Mouse (Mus musculus) ES-E14 (cell line): ENCODE measurements at regions not wholly inside any gene's neighbourhood (a gene's known extent, or its start where the extent isn't known, plus 50 kb on each side); places are given as distances from the start of the nearest gene placed in this dataset.

ENCODE experiments used
- DNase-seq: peaks from one replicate; pipeline ENCODE4 v3.0.0-alpha.2; 2013; ENCODE audit warnings: low read depth, low spot score
- H3K27ac ChIP-seq: 2 replicates; pipeline ENCODE4 v1.5.1; 2012; ENCODE audit warnings: low read depth, mild to moderate bottlenecking, low read length, moderate library complexity, mixed read lengths; ENCODE audit not compliant: poor library complexity, insufficient read depth, severe bottlenecking
- H3K36me3 ChIP-seq: 2 replicates; pipeline ENCODE4 v1.6.1; 2012; ENCODE audit warnings: mild to moderate bottlenecking, low read length, moderate library complexity, mixed read lengths; ENCODE audit not compliant: control insufficient read depth, poor library complexity, insufficient read depth, severe bottlenecking
- H3K4me1 ChIP-seq, 2 experiments: fragments of 150-350 bp in 1 of 2; sonication (generic) in 1 of 2; 2 replicates each; pipeline ENCODE4 v1.6.1; 2012; ENCODE audit warnings: low read length in 2 of 2, mild to moderate bottlenecking in 1 of 2, mixed read lengths in 1 of 2; ENCODE audit not compliant: control insufficient read depth in 2 of 2, insufficient read depth in 2 of 2, poor library complexity in 1 of 2
- H3K4me3 ChIP-seq, 2 experiments: fragments of 150-350 bp in 1 of 2; sonication (generic) in 1 of 2; 2 replicates each; pipeline ENCODE4 v1.5.1; 2012; ENCODE audit warnings: low read length in 2 of 2, low read depth in 1 of 2, mild to moderate bottlenecking in 1 of 2, mixed read lengths in 1 of 2; ENCODE audit not compliant: insufficient read depth in 1 of 2, poor library complexity in 1 of 2, severe bottlenecking in 1 of 2
- H3K9ac ChIP-seq: 2 replicates; pipeline ENCODE4 v1.6.1; 2012; ENCODE audit warnings: low read depth, mild to moderate bottlenecking, low read length, mixed read lengths; ENCODE audit not compliant: poor library complexity, insufficient read depth, severe bottlenecking
- H3K9me3 ChIP-seq: fragments of 150-350 bp; sonication (generic); 2 replicates; pipeline ENCODE4 v1.6.1; 2012; ENCODE audit warnings: low read depth, mild to moderate bottlenecking, low read length; ENCODE audit not compliant: control insufficient read depth, insufficient read depth
- CHD2 ChIP-seq: IDR thresholded peaks from 2 replicates; pipeline ENCODE4 v1.6.1; 2014; ENCODE audit warnings: mild to moderate bottlenecking, low read depth, low read length, inconsistent platforms
- HCFC1 ChIP-seq: IDR thresholded peaks from 2 replicates; pipeline ENCODE4 v1.6.1; 2012; ENCODE audit warnings: low read length, inconsistent platforms, borderline replicate concordance; ENCODE audit not compliant: insufficient read depth
- MAFK ChIP-seq: IDR thresholded peaks from 2 replicates; pipeline ENCODE4 v1.6.1; 2014; ENCODE audit warnings: mild to moderate bottlenecking, low read depth, low read length, inconsistent platforms; ENCODE audit not compliant: insufficient read depth
- ZC3H11A ChIP-seq: IDR thresholded peaks from 2 replicates; pipeline ENCODE4 v1.6.1; 2012; ENCODE audit warnings: low read depth, mild to moderate bottlenecking, inconsistent platforms, low read length, borderline replicate concordance
- ZNF384 ChIP-seq: IDR thresholded peaks from 2 replicates; pipeline ENCODE4 v1.6.1; 2012; ENCODE audit warnings: low read depth, low read length, inconsistent platforms
- in situ Hi-C, 2 experiments: fragments of 600-800 bp; cut with MboI; formaldehyde crosslinking; loops; one replicate each; pipeline ENCODE4 v1.15.1; 2025; ENCODE audit warnings: low sequenced_read_pairs in 2 of 2, inconsistent platforms in 1 of 2; ENCODE audit not compliant: unreplicated experiment in 2 of 2

DNA sequence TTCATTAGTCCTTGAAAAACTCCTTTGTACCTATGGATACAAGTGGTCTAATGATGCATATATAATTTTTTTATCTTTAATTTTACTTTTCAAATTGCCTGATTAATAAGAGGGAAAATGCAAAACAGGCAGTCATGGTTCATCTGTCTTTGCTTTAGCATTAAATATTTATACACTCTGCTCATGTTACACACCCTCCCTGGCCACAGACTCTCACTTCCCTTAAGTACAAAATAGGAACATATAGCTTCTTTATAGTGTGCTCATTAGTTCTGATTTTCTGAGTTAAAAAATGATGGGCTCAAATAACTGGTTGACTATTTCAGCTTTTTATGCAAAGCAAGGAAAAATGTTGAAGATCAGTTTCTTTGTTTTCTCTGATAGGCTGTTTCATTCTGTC lies 195.2 kb upstream of the Mki67 start:
- DNase-seq: no peak

DNA sequence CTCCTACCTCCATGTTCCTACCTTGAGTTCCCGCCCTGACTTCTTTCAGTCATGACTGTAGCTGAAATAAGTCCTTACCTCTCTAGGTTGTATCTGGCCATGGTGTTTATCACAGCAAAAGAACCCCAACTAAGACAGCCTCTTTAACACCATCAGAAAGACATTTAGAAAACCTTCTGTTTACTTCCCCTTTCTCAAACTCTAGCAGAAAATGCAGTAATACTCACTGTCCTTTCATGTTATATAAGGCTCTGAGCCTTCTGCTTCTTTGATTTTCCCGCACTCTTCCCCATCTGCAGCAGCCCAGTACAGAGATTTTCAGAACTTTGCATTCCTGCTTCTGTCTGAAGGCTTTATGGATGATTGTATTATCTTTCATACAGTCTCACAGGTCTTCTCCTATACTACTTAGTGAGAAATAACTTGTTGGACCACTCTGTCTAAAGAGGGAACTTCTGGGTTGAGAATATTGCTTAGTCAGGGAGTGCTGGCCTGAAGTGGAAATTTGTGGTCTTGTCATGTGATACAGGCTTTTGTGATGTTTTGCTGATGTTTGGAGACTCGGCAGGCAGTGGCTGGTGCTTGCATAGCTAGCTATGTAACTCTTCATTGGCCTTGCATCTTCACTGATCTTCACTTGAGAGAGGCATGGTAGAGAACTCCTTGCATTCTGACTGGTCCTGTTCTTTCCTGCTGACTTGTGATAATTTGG lies 197.9 kb upstream of the Mki67 start:
- TF ChIP-seq MAFK (no peak), ZNF384 (no peak), ZC3H11A (no peak), CHD2 (no peak), HCFC1 (no peak)
- no peaks in the 10 kb centered on the region for H3K36me3 ChIP-seq
- in situ Hi-C loops: no loop called here

More for the DNA sequence above, 195.2 kb upstream of the Mki67 start:
- Histone ChIP-seq H3K9ac (no peak overlapping the region), H3K4me1 (no peaks in the 10 kb centered on the region), H3K9me3 (no peaks in the 10 kb centered on the region), H3K4me3 (no peak overlapping the region), H3K36me3 (no peaks in the 10 kb centered on the region), H3K27ac (no peak overlapping the region)
- TF ChIP-seq ZNF384 (no peak), HCFC1 (no peak), CHD2 (no peak), ZC3H11A (no peak), MAFK (no peak)
- in situ Hi-C loops: no loop called here

DNA sequence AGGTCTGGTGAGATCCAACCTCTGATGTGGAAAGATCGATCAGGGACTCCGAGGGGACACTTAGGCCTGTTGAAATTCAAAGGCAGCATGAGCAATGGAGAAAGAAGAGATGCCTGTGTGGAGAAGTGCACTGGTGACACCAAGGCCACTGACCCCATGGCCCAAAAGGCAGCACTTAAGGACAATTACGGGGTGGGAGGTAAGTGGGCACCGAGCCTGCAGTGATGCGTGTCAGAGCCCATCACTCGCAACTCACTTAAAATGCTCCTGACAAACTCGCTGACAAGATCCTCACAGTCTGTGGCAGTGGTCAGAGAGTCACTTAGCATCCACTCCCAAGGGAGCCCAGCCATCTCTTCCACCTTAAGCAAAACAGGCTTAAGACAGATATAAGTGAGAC lies 207.7 kb upstream of the Mki67 start:
- no peaks in the 10 kb centered on the region for H3K36me3 ChIP-seq
- in situ Hi-C loops: no loop called here
- no peak for DNase-seq
- TF ChIP-seq ZC3H11A (no peak), CHD2 (no peak), ZNF384 (no peak), HCFC1 (no peak), MAFK (no peak)
- no peak overlapping the region for H3K9ac ChIP-seq
- H3K4me3 ChIP-seq: no peak overlapping the region
- H3K9me3 ChIP-seq: no peaks in the 10 kb centered on the region
- no peak overlapping the region for H3K27ac ChIP-seq
- H3K4me1 ChIP-seq: no peaks in the 10 kb centered on the region

More for the DNA sequence above, 197.9 kb upstream of the Mki67 start:
- H3K9me3 ChIP-seq: no peaks in the 10 kb centered on the region
- no peaks in the 10 kb centered on the region for H3K4me1 ChIP-seq
- DNase-seq: no peak
- H3K27ac ChIP-seq: no peak overlapping the region
- no peak overlapping the region for H3K4me3 ChIP-seq
- no peak overlapping the region for H3K9ac ChIP-seq

DNA sequence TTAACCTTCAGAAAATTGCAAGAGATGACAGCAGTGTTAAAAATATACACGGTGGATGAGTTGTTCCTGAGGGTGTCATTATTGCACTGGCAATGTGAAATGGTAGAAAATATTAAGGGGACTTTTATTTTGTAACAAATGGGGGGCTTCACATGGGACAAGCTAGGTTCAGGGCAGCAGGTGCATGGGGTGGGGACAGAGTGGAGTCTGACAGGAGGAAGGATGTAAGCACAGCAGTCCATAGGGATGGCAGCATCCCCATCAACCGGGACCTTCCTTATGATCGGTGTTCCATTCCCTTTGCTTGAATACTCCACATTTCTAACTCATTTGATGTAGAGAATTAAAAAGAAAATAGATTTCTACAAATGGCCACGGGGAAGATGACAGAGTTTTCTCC lies 208.5 kb upstream of the Mki67 start:
- in situ Hi-C loops: no loop called here
- DNase-seq: no peak
- no peak for TF ChIP-seq MAFK
- Histone ChIP-seq H3K4me1 (no peaks in the 10 kb centered on the region), H3K4me3 (no peak overlapping the region), H3K36me3 (no peaks in the 10 kb centered on the region), H3K9ac (no peak overlapping the region), H3K27ac (no peak overlapping the region), H3K9me3 (no peaks in the 10 kb centered on the region)

DNA sequence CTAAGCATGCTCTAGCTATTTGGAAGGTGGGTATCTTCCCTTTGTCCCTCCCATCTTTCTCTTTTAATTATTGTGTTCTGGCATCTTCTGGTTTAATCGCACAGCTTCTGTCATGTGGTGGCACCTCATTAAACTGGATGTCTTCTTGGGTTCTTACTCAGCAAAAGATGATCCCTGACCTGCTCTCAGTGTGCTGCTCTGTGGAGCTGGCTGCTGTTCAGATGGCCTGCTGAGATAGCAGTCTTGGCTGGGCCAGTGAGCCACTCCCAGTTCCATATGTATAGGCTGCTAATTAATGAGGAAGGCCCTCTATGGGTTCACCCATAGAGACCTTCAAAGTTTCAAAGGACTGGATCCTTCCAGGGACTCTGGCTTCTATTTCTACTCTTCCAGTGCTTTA lies 213.9 kb upstream of the Mki67 start:
- TF ChIP-seq ZC3H11A: no peak
- TF ChIP-seq CHD2: no peak
- TF ChIP-seq MAFK: no peak
- no peak for TF ChIP-seq ZNF384
- TF ChIP-seq HCFC1: no peak
- Histone ChIP-seq H3K4me3 (no peak overlapping the region), H3K9ac (no peak overlapping the region), H3K9me3 (no peaks in the 10 kb centered on the region), H3K4me1 (no peaks in the 10 kb centered on the region), H3K27ac (no peak overlapping the region), H3K36me3 (no peaks in the 10 kb centered on the region)
- in situ Hi-C loops: no loop called here
- no peak for DNase-seq
